Mouse (Mus musculus) liver, postnatal 0 days (tissue): Measurements from ENCODE around the gene Astn2.

Experiments
- CTCF ChIP-seq: sonication (generic); IDR thresholded peaks from 2 replicates; pipeline ENCODE4 v1.5.1; 2016; ENCODE audit warnings: antibody characterized with exemption, low read depth
- EP300 ChIP-seq: IDR thresholded peaks from 2 replicates; pipeline ENCODE4 v1.6.1; 2016; ENCODE audit warnings: antibody characterized with exemption, low read depth, mild to moderate bottlenecking

- TF ChIP-seq CTCF (no peak), EP300 (no peak)
Measured at GRCm38 (mm10) chr4:65354580-65354979, 1049.8 kb downstream of the Astn2 start.
